Mouse (Mus musculus): ENCODE results near the gene Elmsan1.

Gene Elmsan1

DNA sequence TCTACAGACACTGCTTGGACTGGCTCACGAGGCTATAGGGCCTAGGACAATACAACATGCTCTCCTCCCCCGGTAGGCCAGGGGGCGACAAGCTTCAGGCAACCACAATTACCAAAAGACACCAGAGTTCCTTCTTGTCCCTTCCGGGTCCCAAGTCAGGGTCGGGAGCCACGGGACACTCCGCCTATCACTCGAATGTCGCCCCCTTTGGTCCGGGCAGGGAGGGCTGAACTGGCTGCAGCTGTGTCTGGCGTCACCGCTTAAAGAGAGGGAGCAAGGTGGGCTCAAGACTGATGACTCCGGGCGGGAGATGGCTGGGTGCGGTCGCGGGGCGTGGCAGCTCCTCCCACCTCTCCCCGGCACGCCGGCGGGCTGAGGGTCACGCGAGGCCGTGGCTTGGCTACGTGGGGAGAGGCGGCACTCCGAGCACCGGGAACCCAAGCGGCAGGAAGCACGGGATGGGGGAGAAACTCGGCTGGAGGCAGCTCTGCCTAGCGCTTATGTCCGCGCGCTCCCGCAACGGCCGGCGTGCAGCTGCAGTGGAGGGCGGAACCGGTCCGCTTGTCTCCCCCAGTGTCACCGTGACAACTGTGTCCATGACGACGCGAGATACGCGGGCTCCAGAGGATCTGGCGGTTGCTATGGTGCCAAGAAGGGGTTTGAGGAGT is 70.6 kb downstream of the Elmsan1 start, which contains the start of gene Pnma1:
Gene Pnma1, minus strand, starts transcription at position 536 of the 668 bp plus-strand sequence.
- peak; percentile 75 for DNase-seq

DNA sequence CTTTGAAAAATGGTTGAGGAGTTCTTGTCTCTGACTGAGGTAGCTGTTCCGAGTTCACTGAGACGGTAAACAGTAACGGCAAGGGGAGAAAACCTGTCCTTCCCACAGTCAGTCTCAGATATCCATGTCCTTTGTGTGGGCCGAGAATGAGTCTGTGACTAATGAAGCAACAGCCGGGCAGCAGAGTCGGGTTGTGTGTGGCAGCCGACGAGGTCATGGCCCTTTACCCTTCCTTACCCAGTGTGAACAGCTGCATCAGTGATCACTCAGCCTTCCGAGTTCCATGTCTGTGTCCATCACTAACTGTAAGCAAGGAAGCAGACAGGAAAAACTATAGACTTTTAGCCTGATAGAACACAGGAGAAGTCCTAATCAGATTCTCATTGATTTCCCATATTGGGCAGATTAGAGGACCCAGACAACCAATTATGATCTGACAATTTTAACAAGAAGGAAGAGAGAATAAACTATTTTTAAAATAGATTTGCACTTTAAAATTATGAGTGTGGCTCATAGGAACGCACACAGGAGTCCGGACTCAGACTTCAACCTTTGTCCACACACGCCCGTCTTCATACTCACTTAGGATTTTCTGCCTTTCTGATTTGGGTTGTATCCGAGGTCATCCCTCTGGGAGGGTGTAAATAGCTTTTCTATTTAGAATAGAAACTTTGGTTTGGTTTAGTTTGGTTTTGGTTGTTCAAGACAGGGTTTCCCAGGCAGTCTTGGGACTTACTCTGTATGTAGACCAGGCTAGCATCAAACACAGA is 76.2 kb downstream of the Elmsan1 start:
- DNase-seq, result no peak

DNA sequence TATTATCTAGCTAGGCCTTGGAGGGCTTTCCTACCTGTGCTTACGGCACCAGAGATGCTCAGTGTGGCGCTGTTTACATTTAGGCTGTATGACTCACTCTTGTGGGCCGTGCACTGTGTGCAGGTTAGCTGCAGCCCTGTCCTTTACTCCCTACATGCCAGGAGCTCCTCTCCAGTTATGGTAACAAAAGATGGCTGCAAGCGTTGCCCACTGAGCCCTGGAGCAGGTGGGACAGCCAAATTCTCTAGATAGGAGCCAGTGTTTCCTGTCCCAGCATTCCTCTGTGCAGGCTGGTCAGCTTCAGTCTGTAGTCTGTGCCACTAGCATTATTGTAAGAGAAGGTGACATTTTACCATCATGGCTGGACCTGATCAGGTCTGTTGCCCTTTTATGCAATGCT is 77.4 kb downstream of the Elmsan1 start:
- DNase-seq, result no peak

DNA sequence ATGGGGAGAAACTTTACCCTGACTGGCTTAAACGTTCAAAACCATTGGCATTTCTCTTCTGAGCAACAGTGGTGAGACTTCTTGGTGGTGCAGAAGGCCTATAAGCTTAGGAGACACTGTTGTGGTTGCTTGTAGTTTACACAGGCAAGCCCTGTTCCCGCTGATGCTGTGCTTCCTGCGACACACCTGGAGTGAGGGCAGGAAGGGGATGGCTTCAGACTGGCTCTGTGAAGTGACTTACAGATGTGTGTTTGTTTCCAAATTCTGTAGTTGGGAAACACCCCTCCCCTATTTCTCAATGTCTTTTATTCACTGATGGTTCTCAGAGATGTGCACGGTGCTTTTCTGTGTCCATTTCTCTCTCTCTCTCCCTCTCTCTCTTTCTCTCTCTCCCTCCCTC is 78.5 kb downstream of the Elmsan1 start:
- DNase-seq, result no peak

DNA sequence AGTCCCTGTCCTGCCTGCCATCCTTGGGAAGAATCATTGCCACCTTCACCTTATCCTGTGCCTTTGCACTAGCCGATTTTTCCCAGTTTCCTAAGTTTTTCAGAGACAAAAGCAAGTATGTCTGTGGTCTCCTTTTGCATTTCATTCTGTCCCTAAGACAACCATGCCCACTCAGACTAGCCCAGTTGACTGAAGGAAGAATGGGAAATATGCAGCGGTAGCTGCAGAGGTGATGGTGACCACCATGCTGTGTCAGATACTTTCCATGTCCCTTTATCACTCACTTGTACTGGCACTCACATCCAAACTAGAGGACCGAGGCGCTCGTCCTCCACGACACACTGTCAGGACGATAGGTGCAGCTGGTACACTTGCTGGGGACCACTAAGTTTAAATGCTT is 81.5 kb downstream of the Elmsan1 start:
- no peak for DNase-seq

DNA sequence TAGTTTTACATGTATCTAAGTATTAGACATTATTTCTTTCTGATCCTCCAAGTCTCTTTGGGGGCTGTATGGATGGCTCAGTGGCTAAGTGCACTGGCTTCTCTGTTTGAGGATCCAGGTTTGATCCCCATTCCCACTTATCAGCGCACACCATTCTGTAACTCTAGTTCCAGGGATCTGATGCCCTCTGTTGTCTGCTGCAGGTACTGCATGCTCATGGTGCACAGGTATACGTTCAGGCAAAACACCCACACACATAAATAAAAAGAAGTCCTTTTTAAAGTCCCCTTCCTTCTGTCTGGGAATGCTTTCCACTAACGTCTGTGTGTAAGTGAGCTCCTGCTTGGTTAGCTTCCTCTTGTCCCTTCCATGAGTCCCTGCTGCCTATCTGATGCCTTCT is 86.4 kb downstream of the Elmsan1 start:
- DNase-seq, result peak; percentile 77

DNA sequence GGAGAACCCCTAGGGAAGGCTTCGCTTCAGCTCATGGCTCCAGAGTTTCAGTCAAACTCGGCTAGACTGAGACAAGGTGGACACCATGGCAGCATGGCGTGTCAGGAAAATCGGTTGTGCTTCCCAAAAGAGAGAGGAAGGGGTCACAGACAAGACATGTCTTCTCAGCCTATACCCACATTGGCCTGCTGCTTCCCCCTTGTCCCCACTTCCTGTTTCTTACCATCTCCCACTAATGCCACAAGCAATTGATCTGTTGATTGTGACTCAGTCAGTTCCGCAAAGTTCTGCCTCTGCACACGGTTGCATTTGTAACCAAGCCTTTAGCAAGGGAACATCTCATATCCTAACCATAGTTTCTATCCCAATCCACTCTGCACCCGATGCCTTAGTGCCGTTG is 88.8 kb downstream of the Elmsan1 start:
- DNase-seq, result no peak

DNA sequence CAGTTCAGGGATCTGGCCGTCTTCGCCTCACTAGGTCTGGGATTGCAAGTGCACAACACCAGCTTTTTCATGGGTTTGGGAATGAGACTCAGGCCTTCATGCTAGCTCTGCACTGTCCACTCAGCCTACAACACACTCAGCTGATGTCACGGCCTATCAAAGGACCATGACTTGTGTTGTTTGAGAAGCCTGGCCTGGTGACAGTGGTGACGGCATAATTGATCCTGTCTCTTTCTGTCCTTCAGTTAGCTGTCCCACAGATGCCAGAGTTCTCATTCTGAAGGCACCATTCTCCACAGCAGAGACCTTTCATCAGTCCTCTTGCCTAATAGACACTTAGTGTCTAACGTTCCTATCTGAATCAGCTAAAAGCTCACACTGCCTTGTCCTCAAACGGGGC is 90.1 kb downstream of the Elmsan1 start:
- DNase-seq, result no peak

DNA sequence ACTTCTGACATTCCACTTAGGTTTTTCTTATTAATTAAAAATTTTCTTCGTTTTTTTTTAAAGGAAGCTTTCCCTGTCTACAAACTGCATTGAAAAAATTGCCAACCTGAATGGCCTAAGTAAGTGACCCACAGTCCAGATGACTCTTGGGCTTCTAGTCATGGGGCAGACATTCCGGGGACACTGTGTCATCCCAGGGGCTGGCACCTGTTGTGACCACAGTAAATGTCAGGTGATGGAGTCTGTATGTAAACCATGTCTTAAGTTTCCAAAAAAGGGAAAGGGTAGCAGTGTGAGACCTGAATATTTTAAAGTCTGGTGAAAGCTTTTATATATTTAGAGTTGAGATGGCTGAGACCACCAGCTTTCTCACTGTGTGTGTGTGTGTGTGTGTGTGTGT is 91.8 kb downstream of the Elmsan1 start:
- no peak for DNase-seq

DNA sequence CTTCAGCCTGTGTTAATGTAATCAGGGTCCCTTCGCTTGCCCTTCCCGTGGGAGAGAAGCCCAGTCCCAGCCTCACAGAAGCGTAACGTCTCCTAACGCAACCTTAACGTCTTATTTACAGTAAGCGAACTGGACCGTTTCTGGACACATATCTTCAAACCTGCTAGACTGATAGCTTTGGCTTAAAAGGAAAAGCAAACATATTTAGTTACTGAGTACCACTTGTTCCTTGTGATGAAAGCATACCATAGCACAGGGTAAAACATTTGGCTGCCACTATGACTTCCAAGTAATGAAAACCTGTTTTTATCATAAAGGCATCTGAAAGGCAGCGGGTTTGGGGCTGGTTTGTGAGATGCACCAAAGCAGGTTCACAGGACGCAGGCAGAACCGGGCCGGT is 92.8 kb downstream of the Elmsan1 start:
- DNase-seq, result no peak

DNA sequence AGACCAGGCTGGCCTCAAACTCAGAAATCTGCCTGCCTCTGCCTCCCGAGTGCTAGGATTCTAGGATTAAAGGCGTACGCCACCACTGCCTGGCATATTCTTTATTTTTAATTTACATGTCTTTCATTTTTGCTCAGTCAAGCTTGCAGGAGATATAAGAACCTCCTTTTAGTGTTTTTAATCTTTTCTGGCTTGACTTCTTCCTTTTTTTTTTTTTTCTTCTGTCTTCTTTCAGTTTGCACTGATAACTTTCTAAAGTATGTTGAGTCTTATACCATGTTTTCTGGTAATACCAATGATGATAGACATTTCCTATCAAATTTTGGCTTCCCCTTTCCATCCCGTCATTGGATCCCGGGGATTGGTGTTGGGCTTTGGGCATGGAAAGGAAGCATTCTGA is 99.1 kb downstream of the Elmsan1 start:
- DNase-seq, result no peak

DNA sequence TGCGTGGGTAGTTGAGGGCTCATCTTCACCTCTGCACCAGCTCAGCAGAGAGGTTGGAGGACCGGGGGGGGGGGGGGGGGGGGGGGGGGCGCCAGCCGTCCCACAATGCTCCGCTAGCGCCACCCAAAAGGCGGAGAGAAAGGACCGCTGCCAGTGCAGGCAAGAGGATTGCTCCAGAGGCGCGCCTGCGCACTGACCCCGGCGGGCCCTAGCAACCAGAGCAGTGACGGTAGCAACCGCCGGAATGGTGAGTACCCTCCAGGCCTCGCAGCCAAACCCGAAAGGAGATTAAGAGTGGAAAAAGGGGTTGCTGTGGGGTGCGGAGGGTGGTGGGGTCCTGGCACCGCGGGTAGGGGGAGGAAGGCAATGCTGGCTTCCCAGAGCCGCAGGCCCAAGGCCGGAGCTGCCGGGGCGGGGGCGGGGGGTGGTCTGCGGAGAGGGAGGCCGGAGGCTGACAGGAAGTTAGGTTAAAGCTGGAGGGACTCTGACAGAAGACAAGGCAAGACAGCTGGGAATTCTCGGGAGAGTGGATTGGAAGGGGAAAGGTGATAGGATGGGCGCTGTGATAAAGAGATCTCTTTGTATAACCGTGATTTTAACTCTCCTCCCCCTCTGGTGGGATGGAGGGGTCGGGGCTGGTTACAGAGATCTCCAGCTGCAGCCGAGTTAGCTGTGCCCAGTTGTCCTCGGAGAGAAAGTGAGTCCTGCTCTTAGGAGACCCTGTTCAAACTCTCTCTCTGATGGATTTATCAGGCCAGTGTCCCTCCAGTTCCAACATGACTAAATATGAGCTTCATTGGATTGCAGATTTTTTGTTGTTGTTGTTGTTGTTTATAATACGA is 104.3 kb downstream of the Elmsan1 start, which contains the start of gene Dnal1:
Gene Dnal1, plus strand, starts transcription at position 214 of the 842 bp plus-strand sequence.
- DNase-seq, result peak; percentile 89

DNA sequence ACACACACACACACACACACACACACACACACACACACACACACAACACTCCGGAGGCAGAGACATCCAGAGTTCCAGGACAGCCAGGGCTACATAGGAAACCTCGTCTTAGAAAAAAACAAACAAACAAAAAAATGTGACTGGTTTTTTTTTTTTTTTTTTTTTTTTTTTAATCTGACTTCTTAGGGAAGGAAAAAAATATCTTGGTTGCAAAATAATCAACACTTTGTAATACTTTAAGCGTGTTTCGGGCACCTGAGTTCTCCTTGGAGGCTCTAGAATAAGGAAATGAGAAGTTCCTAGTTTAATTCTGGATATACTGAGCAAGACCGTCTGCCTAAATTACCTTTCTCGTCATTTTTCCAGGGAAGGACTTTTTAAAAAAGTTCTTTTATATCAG is 105.0 kb downstream of the Elmsan1 start:
- no peak for DNase-seq

DNA sequence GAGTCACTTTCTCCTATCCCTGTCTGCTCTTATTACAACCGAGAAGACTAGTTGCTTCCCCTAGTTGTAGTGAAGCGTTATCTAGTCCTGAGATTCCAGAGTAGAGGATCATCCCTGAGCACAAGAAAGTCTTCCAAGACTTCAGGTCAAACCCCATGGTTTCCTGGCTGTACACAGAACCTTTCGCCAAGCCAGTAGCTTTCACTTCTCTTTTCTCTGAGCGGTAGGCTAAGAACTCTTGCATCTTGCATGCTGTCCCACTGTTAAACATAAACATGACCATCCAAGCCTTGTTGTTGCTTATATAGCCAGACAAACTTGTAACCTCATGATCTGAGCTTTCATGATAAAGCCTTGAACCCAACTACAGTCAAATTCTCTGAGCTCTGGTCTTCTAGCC is 107.9 kb downstream of the Elmsan1 start:
- no peak for DNase-seq

DNA sequence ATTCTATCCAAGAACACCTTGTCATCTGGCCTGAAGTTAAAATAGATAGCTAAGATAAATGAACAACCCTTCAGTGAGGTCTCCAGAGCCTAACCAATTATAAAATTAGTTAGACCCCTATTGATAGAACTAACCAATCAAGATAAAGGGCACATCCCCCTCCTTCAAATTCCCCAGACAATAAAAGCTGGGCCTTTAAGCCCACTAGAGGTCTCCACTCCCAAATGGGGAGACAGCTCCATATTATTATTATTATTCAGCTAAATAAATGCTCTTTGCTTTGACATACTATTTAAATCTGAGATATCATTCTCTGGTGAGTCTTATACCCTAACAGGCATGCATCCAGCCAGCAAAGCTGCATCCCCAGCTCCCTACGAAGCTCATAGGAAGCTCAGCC is 108.8 kb downstream of the Elmsan1 start:
- no peak for DNase-seq

DNA sequence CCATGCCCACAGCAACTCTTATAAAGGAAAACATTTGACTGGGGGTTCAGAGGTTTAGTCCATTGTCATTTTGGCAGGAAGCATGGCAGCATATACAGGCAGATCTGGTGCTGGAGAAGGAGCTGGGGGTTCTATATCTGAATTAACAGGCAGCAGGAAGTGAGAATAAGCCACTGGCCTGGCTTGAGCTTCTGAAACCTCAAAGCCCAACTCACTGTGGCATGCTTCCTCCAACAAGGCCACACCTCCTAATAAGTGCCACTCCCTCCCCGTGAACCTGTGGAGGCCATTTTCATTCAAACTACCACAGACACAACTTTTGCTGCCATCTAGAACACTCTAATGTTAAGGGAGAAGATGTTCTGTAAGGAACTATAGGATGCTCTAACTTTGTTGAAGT is 111.0 kb downstream of the Elmsan1 start:
- no peak for DNase-seq

DNA sequence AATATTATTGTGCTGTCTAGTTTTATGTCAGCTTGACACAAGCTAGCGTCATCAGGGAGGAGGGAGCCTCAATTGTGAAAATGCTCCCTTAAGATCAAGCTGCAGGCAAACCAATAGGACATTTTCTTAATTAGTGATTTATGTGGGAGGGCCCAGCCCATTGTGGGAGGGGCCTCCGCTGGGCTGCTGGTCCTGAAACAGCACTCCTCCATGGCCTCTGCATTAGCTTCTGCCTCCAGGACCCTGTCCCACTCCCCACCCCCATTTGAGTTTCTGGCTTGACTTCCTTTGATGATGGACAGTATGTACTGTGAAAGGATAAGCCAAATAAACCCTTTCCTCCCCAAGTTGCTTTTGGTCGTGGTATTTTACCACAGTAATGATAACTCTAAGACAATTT is 111.7 kb downstream of the Elmsan1 start:
- no peak for DNase-seq

DNA sequence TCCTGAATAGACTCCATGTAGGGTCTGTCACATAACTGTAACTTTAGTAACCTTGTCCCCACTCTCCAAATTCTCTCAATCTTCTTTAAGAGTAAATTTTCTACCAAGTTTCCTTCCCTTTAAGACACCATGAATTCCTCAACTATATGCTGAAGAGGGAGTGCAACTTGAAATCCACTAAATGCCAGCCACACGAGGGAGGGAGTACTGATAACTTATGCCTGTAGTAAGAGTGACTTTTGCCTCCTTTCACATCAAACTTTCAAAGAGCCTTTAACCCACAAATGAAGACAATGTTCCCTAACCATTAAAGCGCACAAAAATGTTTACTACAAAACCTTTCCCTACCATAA is 117.2 kb downstream of the Elmsan1 start:
- DNase-seq, result no peak

DNA sequence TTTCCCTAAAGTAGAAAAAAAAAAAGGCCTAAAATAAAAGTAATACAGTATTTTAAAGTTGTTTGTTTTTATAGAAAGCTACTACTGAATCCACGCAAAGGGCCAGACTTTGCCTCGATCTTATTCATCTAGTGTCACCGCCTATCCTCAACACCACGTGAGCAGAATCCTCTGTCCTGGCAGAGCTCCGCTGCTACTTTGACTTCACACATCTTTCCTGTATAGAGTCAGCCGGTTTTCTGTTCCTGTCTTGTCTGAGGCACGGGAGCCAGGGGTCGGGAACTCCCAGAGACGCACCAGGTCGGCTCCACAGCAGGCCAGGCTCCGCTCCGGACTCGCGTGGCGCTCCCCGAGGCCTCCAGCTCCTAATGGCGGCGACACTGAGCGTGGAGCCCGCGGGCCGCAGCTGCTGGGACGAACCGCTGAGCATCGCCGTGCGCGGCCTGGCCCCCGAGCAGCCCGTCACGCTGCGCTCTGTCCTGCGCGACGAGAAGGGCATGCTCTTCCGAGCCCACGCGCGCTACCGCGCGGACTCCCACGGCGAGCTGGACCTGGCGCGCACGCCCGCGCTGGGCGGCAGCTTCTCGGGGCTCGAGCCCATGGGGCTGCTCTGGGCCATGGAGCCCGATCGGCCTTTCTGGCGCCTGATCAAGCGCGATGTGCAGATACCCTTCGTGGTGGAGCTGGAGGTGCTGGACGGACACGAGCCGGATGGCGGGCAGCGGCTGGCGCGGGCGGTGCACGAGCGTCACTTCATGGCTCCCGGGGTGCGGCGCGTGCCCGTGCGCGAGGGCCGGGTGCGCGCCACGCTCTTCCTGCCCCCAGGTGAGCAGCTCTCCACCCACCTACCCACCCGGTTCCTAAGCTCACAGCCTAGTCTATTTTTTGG is 117.8 kb downstream of the Elmsan1 start, which contains the start of gene Acot6:
Gene Acot6, plus strand, starts transcription at position 51 of the 889 bp plus-strand sequence.
- DNase-seq, result peak; percentile 58

DNA sequence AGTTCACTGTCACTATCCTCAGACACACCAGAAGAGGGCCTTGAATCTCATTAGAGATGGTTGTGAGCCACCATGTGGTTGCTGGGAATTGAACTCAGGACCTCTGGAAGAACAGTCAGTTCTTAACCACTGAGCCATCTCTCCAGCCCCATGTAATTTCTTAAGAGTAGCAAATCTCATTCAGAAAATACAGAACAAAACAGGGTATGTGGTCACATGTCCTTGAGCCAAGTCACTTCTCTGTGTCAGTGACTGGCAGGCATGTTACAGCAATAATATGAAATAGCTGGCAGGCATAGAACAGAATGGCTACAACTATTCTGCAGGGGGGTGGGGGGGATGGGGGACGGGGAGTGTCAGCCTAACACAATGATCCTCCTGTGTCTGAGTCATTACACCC is 118.6 kb downstream of the Elmsan1 start:
- DNase-seq, result no peak

DNA sequence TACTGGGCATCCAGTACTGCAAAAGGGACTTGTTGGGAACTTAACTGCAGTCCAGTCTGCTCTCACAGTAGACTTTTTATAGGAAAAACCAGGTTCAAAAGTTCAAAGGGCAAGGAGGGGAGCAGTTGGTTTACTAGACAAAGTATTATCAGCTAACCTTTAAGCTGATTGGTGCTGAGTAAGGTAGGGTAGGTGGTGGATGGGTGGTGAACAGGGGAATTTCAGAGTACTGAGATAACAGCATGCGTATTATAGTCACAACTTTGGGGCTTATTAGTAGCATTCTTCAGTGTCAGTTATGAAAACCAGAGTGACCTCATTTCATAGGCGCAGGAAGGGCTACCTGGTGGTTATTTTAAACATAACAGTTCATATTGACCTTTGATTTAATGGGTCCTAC is 119.1 kb downstream of the Elmsan1 start:
- DNase-seq, result no peak

All from thymus, postnatal 4 days (tissue).